Mouse (Mus musculus) central nervous system, embryonic 18 days (tissue): ENCODE measurements around the gene Ptgir. TPM values are rescaled to one million over a fixed set of nuclear protein-coding genes. Genes with fewer than 3 reads are reported as not detected.

Experiments used
- polyA plus RNA-seq: library from polyadenylated mRNA; depleted of rRNA; stranded (reverse); fragments of >200 nt; gene quantifications from 2 replicates; pipeline ENCODE4 v1.2.3, GENCODE M21; 2012; rRNA removed

Ptgir gene
- 0.21 and 0.51 TPM in 2 replicates for polyA plus RNA-seq

DNA sequence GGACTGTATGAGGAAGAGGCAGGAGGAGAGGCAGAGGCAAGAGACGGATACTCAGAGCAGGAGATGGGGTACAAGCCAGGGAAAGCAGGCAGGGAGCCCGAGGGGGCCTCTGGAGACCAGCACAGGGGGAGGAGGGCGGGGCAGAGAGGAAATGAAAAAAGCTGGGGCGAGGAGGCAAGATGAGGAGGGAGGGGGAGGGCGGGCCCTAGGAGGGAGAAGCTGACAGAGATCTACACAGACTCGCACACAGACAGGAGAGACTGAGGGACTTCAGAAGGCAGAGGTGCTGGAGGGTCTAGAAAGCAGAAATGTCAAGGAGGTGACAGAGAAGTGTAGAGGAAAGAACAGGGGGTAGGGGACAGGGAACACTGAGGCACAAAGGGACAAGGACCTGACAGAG is at the start of gene Ptgir:
Gene Ptgir, plus strand, starts transcription at position 210 of the 400 bp plus-strand sequence.

DNA sequence AGATGAGACGGTGACA is 31.2 kb upstream of the Ptgir start, which contains the start of gene Dact3:
Gene Dact3, plus strand, starts transcription at position 8 of the 16 bp plus-strand sequence.

DNA sequence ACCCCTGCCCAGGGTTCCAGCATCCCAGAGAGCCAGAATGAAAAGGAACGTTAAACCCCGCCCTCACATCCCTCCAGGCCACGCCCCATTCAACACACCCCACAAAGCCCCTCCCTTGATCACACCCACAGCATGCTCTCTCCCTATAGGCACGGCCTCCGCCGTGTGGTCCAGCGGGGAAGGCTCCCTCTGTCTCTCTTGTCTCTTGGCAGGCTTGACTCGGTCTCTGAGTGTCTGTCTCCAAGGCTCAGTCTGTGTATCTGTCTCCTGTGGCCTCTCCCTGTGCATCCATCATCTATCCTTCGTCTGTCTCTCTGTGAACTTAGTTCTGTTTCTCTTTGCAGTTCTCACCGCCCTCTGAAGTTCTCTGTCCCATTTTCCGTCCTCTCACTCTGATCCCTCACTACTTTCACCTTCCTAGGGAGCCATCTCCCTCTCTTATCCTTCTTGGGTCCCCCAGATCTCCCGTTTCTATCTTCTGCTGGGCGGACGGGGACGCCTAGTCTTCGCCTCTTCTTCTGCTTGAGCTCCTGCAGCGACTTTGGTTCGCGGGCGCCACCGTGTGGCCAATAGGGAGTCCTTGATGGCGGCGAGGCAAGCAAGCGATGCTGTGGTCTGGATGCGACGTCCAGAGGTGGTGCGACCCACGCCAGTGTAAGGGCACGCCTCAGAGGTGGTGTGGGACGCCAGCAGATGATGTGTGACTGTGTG is 14.5 kb upstream of the Ptgir start, which contains the start of gene Gng8:
Gene Gng8, plus strand, starts transcription at position 146 of the 711 bp plus-strand sequence.

GRCm38 (mm10) chr7:16924037-16924834 is 17.9 kb downstream of the Ptgir start, which contains the start of gene Calm3:
Gene Calm3, minus strand, starts transcription at chr7:16924114.

GRCm38 (mm10) chr7:16944061-16944807 is 37.9 kb downstream of the Ptgir start, which contains the start of gene Pnmal2:
Gene Pnmal2, plus strand, starts transcription at chr7:16944682.

GRCm38 (mm10) chr7:16959539-16960187 is 53.4 kb downstream of the Ptgir start, which contains the start of gene Pnmal1:
Gene Pnmal1, plus strand, starts transcription at chr7:16959679.

Other genes starting within 250 kb of the Ptgir start
- gene Ceacam15, start 230.8 kb upstream of the Ptgir start, polyA plus RNA-seq = 0.05 TPM in 1 of 2 replicates, not detected in the other
- not detected in 2 replicates for gene Ceacam9, start 184.6 kb upstream of the Ptgir start, polyA plus RNA-seq
- 560 and 561 TPM in 2 replicates for gene Ap2s1, start 168.1 kb upstream of the Ptgir start, polyA plus RNA-seq
- gene Slc1a5, start 125.2 kb upstream of the Ptgir start, polyA plus RNA-seq = 19.9 and 23.2 TPM in 2 replicates
- 243 and 267 TPM in 2 replicates for gene Strn4, start 90.6 kb upstream of the Ptgir start, polyA plus RNA-seq
- 30.1 and 31.4 TPM in 2 replicates for gene Fkrp, start 89.8 kb upstream of the Ptgir start, polyA plus RNA-seq
- 7.7 and 8.6 TPM in 2 replicates for gene Prkd2, start 63.6 kb upstream of the Ptgir start, polyA plus RNA-seq
- 46.8 and 50.0 TPM in 2 replicates for gene Dact3, start 31.2 kb upstream of the Ptgir start, polyA plus RNA-seq
- gene Gng8, start 14.7 kb upstream of the Ptgir start, polyA plus RNA-seq = 4.8 and 7.7 TPM in 2 replicates
- gene Calm3, start 17.6 kb downstream of the Ptgir start, polyA plus RNA-seq = 941 and 979 TPM in 2 replicates
- 62.5 and 66.8 TPM in 2 replicates for gene Pnmal2, start 38.2 kb downstream of the Ptgir start, polyA plus RNA-seq
- 42.9 and 46.0 TPM in 2 replicates for gene Pnmal1, start 53.2 kb downstream of the Ptgir start, polyA plus RNA-seq
- 10.8 and 18.5 TPM in 2 replicates for gene Gm42372, start 76.6 kb downstream of the Ptgir start, polyA plus RNA-seq
- 4.5 and 5.1 TPM in 2 replicates for gene Ccdc8, start 86.2 kb downstream of the Ptgir start, polyA plus RNA-seq
- gene Ppp5c, start 121.4 kb downstream of the Ptgir start, polyA plus RNA-seq = 164 and 166 TPM in 2 replicates
- gene Hif3a, start 155.9 kb downstream of the Ptgir start, polyA plus RNA-seq = 5.1 and 5.3 TPM in 2 replicates
- 2.9 and 4.4 TPM in 2 replicates for gene Psg16, start 167.6 kb downstream of the Ptgir start, polyA plus RNA-seq
- gene Ceacam3, start 243.8 kb downstream of the Ptgir start, polyA plus RNA-seq = 0.15 and 0.18 TPM in 2 replicates